Mouse (Mus musculus) frontal cortex, postnatal 36 days (tissue): ENCODE data around the gene Gm21915.

Experiments used
- DNase-seq, 2 experiments: peaks; one replicate each; pipeline ENCODE4 v3.0.0; 2022; ENCODE audit warnings: low spot score in 2 of 2

Gene Gm21915

GRCm38 (mm10) chr9:40717182-40717874, 46.9 kb downstream of the Gm21915 start:
- peak; percentile 43 to 58 for DNase-seq

DNA sequence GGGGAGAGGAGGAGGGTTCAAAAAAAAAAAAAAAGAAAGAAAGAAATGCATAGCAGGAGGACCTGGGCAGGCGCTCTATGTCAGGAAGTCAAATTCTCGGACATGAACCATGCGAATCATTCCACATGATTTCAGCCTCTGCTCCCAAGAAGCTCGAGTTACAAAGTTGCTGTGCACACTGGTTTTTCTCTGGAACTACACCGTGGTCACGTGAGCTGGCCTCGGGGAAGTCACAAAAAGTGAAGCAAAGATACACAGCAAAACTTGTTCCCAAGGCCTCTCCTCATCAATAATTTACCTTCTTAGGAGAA, 47.4 kb downstream of the Gm21915 start:
- DNase-seq: no peak
